Mouse (Mus musculus): ENCODE measurements around the gene Pi4k2a. TPM values are rescaled to one million over a fixed set of nuclear protein-coding genes. Genes with fewer than 3 reads are reported as not detected.
"Not testable (repeated sequence)": the region's sequence is repeated elsewhere in the genome, so short reads cannot be mapped to it uniquely, and the experiment has no call there.

The Pi4k2a gene
- polyA plus RNA-seq, 1 experiment from 2014 or later = 6.6 TPM

DNA sequence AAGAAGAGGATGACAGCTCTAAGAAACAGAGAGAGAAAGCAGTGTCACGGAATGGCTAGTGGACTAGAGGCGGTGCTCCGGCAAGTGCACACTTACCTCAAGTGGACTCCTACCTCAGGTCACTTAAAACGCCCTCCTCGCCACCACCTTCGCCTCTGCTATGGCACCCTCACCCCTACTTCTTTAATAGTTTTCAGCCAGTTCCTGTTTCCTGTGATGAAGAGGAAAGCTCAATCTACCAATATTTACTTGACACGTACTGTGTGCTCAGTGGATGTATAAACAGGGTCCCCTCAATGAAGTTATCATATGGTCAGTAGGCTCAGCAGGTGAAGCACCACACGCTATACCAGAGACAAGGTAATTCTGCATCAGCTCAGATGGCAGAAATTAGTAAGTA lies 11.7 kb upstream of the Pi4k2a start:
- ATAC-seq = no peak
- WGBS = 94% methylated on average over 8 of the region's 8 CpGs
- Histone ChIP-seq H3K36me3 (ENCODE audit: control insufficient read depth, insufficient read depth, low read length) (no peaks in the 10 kb centered on the region), H3K27me3 (replicated peaks; ENCODE audit: control insufficient read depth, insufficient read depth, low read length) (no peaks in the 10 kb centered on the region), H3K9me3 (ENCODE audit: control insufficient read depth, low read length) (no peaks in the 10 kb centered on the region), H3K4me2 (ENCODE audit: low read depth, low read length) (no peak overlapping the region), H3K4me3 (ENCODE audit: low read length) (no peak overlapping the region), H3K9ac (ENCODE audit: low read depth, low read length) (no peak overlapping the region), H3K27ac (ENCODE audit: low read length) (no peak overlapping the region), H3K4me1 (ENCODE audit: control insufficient read depth, insufficient read depth, low read length) (no peaks in the 10 kb centered on the region)

GRCm38 (mm10) chr19:42079006-42079405 lies 11.3 kb upstream of the Pi4k2a start:
- no peak for ATAC-seq
- H3K4me2 ChIP-seq (ENCODE audit: low read depth, low read length) = no peak overlapping the region
- WGBS = 93% methylated on average over 12 of the region's 12 CpGs
- H3K36me3 ChIP-seq (ENCODE audit: control insufficient read depth, insufficient read depth, low read length) = no peaks in the 10 kb centered on the region
- H3K9me3 ChIP-seq (ENCODE audit: control insufficient read depth, low read length) = no peaks in the 10 kb centered on the region
- no peaks in the 10 kb centered on the region for H3K27me3 ChIP-seq (replicated peaks; ENCODE audit: control insufficient read depth, insufficient read depth, low read length)
- H3K27ac ChIP-seq (ENCODE audit: low read length) = no peak overlapping the region
- no peak overlapping the region for H3K4me3 ChIP-seq (ENCODE audit: low read length)
- no peaks in the 10 kb centered on the region for H3K4me1 ChIP-seq (ENCODE audit: control insufficient read depth, insufficient read depth, low read length)
- no peak overlapping the region for H3K9ac ChIP-seq (ENCODE audit: low read depth, low read length)

DNA sequence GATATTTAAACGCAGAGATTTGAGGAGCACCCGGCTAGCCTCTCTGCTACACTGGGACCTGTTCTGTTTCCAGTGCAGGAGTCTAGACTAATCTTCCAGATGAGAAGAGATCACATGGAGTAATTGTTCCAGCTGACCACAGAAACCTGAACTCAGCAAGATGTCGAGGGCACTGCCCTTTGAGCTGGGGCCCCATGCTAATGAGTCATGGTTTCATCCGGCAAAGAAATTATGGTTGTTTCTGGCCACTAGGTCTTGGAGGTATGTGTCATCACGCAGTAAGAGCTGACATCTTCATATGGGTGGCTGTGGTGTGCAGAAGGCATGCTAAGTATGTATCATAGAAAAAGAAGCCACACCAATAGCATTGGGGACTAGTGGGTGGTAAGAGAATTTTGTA lies 10.3 kb upstream of the Pi4k2a start:
- H3K4me1 ChIP-seq (ENCODE audit: control insufficient read depth, insufficient read depth, low read length) = no peaks in the 10 kb centered on the region
- H3K9ac ChIP-seq (ENCODE audit: low read depth, low read length) = no peak overlapping the region
- peak; percentile 75 for ATAC-seq
- H3K4me3 ChIP-seq (ENCODE audit: low read length) = no peak overlapping the region
- no peaks in the 10 kb centered on the region for H3K27me3 ChIP-seq (replicated peaks; ENCODE audit: control insufficient read depth, insufficient read depth, low read length)
- WGBS = 68% methylated on average over 5 of the region's 5 CpGs
- H3K36me3 ChIP-seq (ENCODE audit: control insufficient read depth, insufficient read depth, low read length) = no peaks in the 10 kb centered on the region
- no peaks in the 10 kb centered on the region for H3K9me3 ChIP-seq (ENCODE audit: control insufficient read depth, low read length)
- H3K4me2 ChIP-seq (ENCODE audit: low read depth, low read length) = no peak overlapping the region
- H3K27ac ChIP-seq (ENCODE audit: low read length) = peak overlapping the region; percentile 24; the same call in 1 of the 2 replicates

DNA sequence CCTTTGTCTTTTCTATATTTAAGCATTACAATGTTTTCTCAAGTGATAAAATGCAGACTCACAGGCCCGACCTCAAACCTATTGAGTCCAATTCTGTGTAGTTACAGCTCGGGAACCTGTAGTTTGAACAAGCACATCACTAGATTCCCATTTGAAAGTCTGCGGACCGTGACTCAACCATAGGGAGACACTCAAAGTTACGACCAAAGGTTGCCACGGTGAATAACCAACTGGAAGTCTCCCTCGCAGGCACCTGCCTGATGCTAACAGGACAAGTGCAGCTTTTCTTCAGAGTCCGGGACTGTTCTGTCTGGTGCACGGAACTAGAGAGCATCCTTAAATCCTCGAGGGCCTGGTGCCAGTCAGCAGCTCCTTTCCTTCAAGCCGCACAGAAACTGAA lies 9.8 kb upstream of the Pi4k2a start:
- H3K4me2 ChIP-seq (ENCODE audit: low read depth, low read length) = no peak overlapping the region
- no peaks in the 10 kb centered on the region for H3K9me3 ChIP-seq (ENCODE audit: control insufficient read depth, low read length)
- H3K4me3 ChIP-seq (ENCODE audit: low read length) = no peak overlapping the region
- WGBS = 85% methylated on average over 11 of the region's 11 CpGs
- H3K9ac ChIP-seq (ENCODE audit: low read depth, low read length) = no peak overlapping the region
- no peaks in the 10 kb centered on the region for H3K36me3 ChIP-seq (ENCODE audit: control insufficient read depth, insufficient read depth, low read length)
- H3K27me3 ChIP-seq (replicated peaks; ENCODE audit: control insufficient read depth, insufficient read depth, low read length) = no peaks in the 10 kb centered on the region
- ATAC-seq = no peak
- H3K27ac ChIP-seq (ENCODE audit: low read length) = no peak overlapping the region
- H3K4me1 ChIP-seq (ENCODE audit: control insufficient read depth, insufficient read depth, low read length) = peaks cover under 1% of the 10 kb centered on the region; the same call in 1 of the 2 replicates

DNA sequence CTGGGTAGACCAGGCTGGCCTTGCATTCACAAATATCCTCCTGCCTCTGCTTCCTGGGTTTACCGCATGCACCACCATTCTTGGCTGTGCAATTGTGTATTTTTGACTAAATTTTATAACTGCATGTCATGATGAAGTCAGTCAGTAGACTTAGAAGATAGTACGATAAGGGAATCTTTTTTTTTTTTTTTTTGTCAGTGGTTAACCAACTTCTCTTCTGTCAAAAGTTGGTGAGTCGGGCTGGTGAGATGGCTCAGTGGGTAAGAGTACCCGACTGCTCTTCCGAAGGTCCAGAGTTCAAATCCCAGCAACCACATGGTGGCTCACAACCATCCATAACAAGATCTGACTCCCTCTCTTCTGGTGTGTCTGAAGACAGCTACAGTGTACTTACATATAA lies 8.7 kb upstream of the Pi4k2a start:
- not testable (repeated sequence) for H3K9me3 ChIP-seq (ENCODE audit: control insufficient read depth, low read length); H3K36me3 ChIP-seq (ENCODE audit: control insufficient read depth, insufficient read depth, low read length); H3K27ac ChIP-seq (ENCODE audit: low read length); H3K4me2 ChIP-seq (ENCODE audit: low read depth, low read length); H3K4me3 ChIP-seq (ENCODE audit: low read length); H3K27me3 ChIP-seq (replicated peaks; ENCODE audit: control insufficient read depth, insufficient read depth, low read length); H3K9ac ChIP-seq (ENCODE audit: low read depth, low read length); ATAC-seq; H3K4me1 ChIP-seq (ENCODE audit: control insufficient read depth, insufficient read depth, low read length)
- 90% methylated on average over 5 of the region's 5 CpGs for WGBS

- H3K27ac ChIP-seq (ENCODE audit: low read length) = no peak overlapping the region
- H3K4me1 ChIP-seq (ENCODE audit: control insufficient read depth, insufficient read depth, low read length) = peaks cover 14% of the 10 kb centered on the region
- H3K9ac ChIP-seq (ENCODE audit: low read depth, low read length) = peak overlapping the region; percentile 73
- H3K4me2 ChIP-seq (ENCODE audit: low read depth, low read length) = peak overlapping the region; percentile 93
- no peaks in the 10 kb centered on the region for H3K9me3 ChIP-seq (ENCODE audit: control insufficient read depth, low read length)
- 8% methylated on average over 10 of the region's 10 CpGs for WGBS
- no peaks in the 10 kb centered on the region for H3K27me3 ChIP-seq (replicated peaks; ENCODE audit: control insufficient read depth, insufficient read depth, low read length)
- no peak for ATAC-seq
- H3K4me3 ChIP-seq (ENCODE audit: low read length) = peak overlapping the region; percentile 66
- H3K36me3 ChIP-seq (ENCODE audit: control insufficient read depth, insufficient read depth, low read length) = no peaks in the 10 kb centered on the region
Measured at GRCm38 (mm10) chr19:42085690-42086089, 4.6 kb upstream of the Pi4k2a start.

GRCm38 (mm10) chr19:42086166-42086565 lies 4.1 kb upstream of the Pi4k2a start, which contains the start of gene Morn4:
TSS of gene Morn4 (minus strand) at chr19:42086357.
- H3K36me3 ChIP-seq (ENCODE audit: control insufficient read depth, insufficient read depth, low read length) = no peaks in the 10 kb centered on the region
- peak within 1 kb of the TSS; percentile 73 for H3K9ac ChIP-seq (ENCODE audit: low read depth, low read length)
- no peak within 1 kb of the TSS for H3K27ac ChIP-seq (ENCODE audit: low read length)
- H3K4me3 ChIP-seq (ENCODE audit: low read length) = peak within 1 kb of the TSS; percentile 66
- peak; percentile 47 for ATAC-seq
- H3K4me1 ChIP-seq (ENCODE audit: control insufficient read depth, insufficient read depth, low read length) = peaks cover 15% of the 10 kb centered on the region
- H3K4me2 ChIP-seq (ENCODE audit: low read depth, low read length) = peak within 1 kb of the TSS; percentile 93
- no peaks in the 10 kb centered on the region for H3K27me3 ChIP-seq (replicated peaks; ENCODE audit: control insufficient read depth, insufficient read depth, low read length)
- under 1% methylated on average over 21 of the region's 21 CpGs for WGBS
- no peaks in the 10 kb centered on the region for H3K9me3 ChIP-seq (ENCODE audit: control insufficient read depth, low read length)

DNA sequence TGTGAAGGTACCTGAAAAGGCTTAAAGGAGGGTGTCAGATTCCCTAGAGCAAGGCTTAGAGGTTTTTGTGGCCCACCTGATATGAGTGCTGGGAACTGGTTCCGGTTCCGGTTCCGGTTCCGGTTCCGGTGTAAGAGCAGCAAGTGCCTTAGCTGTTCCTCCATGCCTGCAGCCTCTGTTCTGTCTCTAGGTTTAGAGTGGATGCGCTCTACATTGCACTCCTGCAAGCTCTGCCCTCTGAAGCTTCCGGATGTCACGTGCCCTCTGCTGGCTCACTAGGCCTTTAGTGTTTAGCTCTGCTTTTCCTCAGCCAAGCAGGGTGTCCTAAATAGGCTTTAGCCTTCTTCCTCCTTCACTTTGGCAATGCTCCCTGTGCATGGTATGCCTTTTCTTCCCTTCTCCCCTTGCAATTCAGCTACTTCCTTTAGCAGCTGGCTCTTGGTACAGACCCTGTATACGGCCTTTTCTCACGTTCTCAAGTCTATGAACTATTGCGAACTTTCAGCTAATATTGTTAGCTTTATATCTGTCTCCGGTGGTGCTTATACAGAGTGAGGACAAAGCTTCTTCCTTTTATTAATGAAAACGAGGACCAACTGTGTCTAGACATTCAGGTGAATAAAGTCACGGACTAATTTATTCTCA lies 1.0 kb upstream of the Pi4k2a start:
- Histone ChIP-seq H3K9me3 (ENCODE audit: control insufficient read depth, low read length) (no peaks in the 10 kb centered on the region), H3K27me3 (replicated peaks; ENCODE audit: control insufficient read depth, insufficient read depth, low read length) (no peaks in the 10 kb centered on the region), H3K36me3 (ENCODE audit: control insufficient read depth, insufficient read depth, low read length) (no peaks in the 10 kb centered on the region), H3K4me2 (ENCODE audit: low read depth, low read length) (peak overlapping the region; percentile 72), H3K9ac (ENCODE audit: low read depth, low read length) (peak overlapping the region; percentile 57; the same call in 1 of the 2 replicates), H3K27ac (ENCODE audit: low read length) (peak overlapping the region; percentile 96), H3K4me3 (ENCODE audit: low read length) (peak overlapping the region; percentile 48; the same call in 1 of the 2 replicates), H3K4me1 (ENCODE audit: control insufficient read depth, insufficient read depth, low read length) (peaks cover 19% of the 10 kb centered on the region)
- WGBS = 20% methylated on average over 14 of the region's 14 CpGs
- ATAC-seq = no peak

- Histone ChIP-seq H3K4me2 (ENCODE audit: low read depth, low read length) (peak overlapping the region; percentile 76), H3K4me3 (ENCODE audit: low read length) (peak overlapping the region; percentile 93), H3K9me3 (ENCODE audit: control insufficient read depth, low read length) (no peaks in the 10 kb centered on the region), H3K27ac (ENCODE audit: low read length) (peak overlapping the region; percentile 90), H3K4me1 (ENCODE audit: control insufficient read depth, insufficient read depth, low read length) (peaks cover 17% of the 10 kb centered on the region), H3K9ac (ENCODE audit: low read depth, low read length) (peak overlapping the region; percentile 88), H3K27me3 (replicated peaks; ENCODE audit: control insufficient read depth, insufficient read depth, low read length) (no peaks in the 10 kb centered on the region), H3K36me3 (ENCODE audit: control insufficient read depth, insufficient read depth, low read length) (no peaks in the 10 kb centered on the region)
- ATAC-seq = peak; percentile 69
- under 1% methylated on average over 52 of the region's 52 CpGs for WGBS
Measured at GRCm38 (mm10) chr19:42090637-42091141, 419 bp downstream of the Pi4k2a start.
